Mouse (Mus musculus): ENCODE results near the gene Cdyl.

DNA sequence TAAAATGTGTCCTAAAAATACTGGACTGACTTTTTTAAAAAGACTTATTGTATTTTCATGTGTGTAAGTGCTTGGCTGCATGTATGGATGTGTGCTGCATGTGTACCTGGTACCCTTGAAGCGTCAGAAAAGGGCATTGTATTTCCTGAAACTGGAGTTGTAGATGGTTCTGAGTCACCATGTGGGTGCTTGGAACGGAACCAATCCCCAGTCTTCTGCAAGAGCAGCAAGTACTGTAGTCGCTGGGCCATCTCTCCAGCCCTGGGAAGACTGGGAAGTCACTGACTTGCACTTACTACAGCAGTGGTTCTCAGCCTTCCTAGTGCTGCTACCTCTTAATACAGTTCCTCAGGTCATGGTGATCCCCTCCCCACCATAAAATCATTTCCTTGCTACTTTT is 122.1 kb downstream of the Cdyl start:
- TF ChIP-seq CTCF (IDR thresholded peaks at IDR 0.05; ENCODE audit: low read depth, low read length), result no peak
- TF ChIP-seq POLR2A (IDR thresholded peaks at IDR 0.05; ENCODE audit: extremely low read depth, insufficient read depth, low read length), result no peak
